Mouse (Mus musculus): ENCODE measurements at regions not wholly inside any gene's neighbourhood (a gene's known extent, or its start where the extent isn't known, plus 50 kb on each side); places are given as distances from the start of the nearest gene placed in this dataset.

GRCm38 (mm10) chr12:49739960-49740740 is 355.2 kb downstream of the Gm43517 start:
- H3K9ac ChIP-seq (ENCODE audit: control insufficient read depth, low read depth, low read length, poor library complexity, severe bottlenecking), result no peak overlapping the region
- no peak overlapping the region for H3K4me3 ChIP-seq (ENCODE audit: control insufficient read depth in 1 of 2, insufficient read depth in 1 of 2, low read depth in 2 of 2, low read length in 2 of 2)
- H3K27ac ChIP-seq (ENCODE audit: control insufficient read depth, low read depth, low read length), result no peak overlapping the region
- H3K9me3 ChIP-seq (replicated peaks; ENCODE audit: insufficient read depth, low read length), result no peaks in the 10 kb centered on the region
- no peaks in the 10 kb centered on the region for H3K27me3 ChIP-seq (ENCODE audit: control insufficient read depth in 1 of 2, insufficient read depth in 2 of 2, low read length in 2 of 2)
- no peaks in the 10 kb centered on the region for H3K36me3 ChIP-seq (ENCODE audit: control insufficient read depth in 1 of 2, insufficient read depth in 2 of 2, low read length in 2 of 2)
- DNase-seq (ENCODE audit: low read depth, low spot score), result no peak
- H3K79me2 ChIP-seq (ENCODE audit: control insufficient read depth, insufficient read depth, low read length, poor library complexity), result no peaks in the 10 kb centered on the region
- TF ChIP-seq POLR2AphosphoS2 (IDR thresholded peaks at IDR 0.05; ENCODE audit: low read length), result no peak
- no peak for TF ChIP-seq EP300 (IDR thresholded peaks at IDR 0.05; ENCODE audit: low read depth in 1 of 2, low read length in 2 of 2)
- TF ChIP-seq RCOR1 (IDR thresholded peaks at IDR 0.05; ENCODE audit: low read depth, low read length), result no peak
- TF ChIP-seq UBTF (IDR thresholded peaks at IDR 0.05; ENCODE audit: borderline replicate concordance, insufficient read depth, low read depth, low read length), result no peak
- no peak for TF ChIP-seq SMC3 (IDR thresholded peaks at IDR 0.05; ENCODE audit: low read depth, low read length)
- TF ChIP-seq CHD2 (IDR thresholded peaks at IDR 0.05; ENCODE audit: low read length), result no peak
- no peak for TF ChIP-seq HCFC1 (IDR thresholded peaks at IDR 0.05; ENCODE audit: low read depth, low read length)
- no peak for TF ChIP-seq MYB (IDR thresholded peaks at IDR 0.05; ENCODE audit: low read depth, low read length)
- no peaks in the 10 kb centered on the region for H3K4me1 ChIP-seq (ENCODE audit: control insufficient read depth in 1 of 2, insufficient read depth in 2 of 2, low read length in 2 of 2)

- H3K27ac ChIP-seq (ENCODE audit: control insufficient read depth, low read depth, low read length), result no peak overlapping the region
- H3K79me2 ChIP-seq (ENCODE audit: control insufficient read depth, insufficient read depth, low read length, poor library complexity), result no peaks in the 10 kb centered on the region
- H3K9ac ChIP-seq (ENCODE audit: control insufficient read depth, low read depth, low read length, poor library complexity, severe bottlenecking), result no peak overlapping the region
- TF ChIP-seq TCF12 (IDR thresholded peaks at IDR 0.05; ENCODE audit: low read depth, low read length) (no peak), MAX (IDR thresholded peaks at IDR 0.05; ENCODE audit: low read length) (no peak), POLR2AphosphoS5 (IDR thresholded peaks at IDR 0.05; ENCODE audit: borderline replicate concordance, low read depth, low read length) (no peak)
- no peaks in the 10 kb centered on the region for H3K9me3 ChIP-seq (replicated peaks; ENCODE audit: insufficient read depth, low read length)
- no peaks in the 10 kb centered on the region for H3K4me1 ChIP-seq (ENCODE audit: control insufficient read depth in 1 of 2, insufficient read depth in 2 of 2, low read length in 2 of 2)
- H3K36me3 ChIP-seq (ENCODE audit: control insufficient read depth in 1 of 2, insufficient read depth in 2 of 2, low read length in 2 of 2), result no peaks in the 10 kb centered on the region
- no peak for DNase-seq (ENCODE audit: low read depth, low spot score)
- H3K27me3 ChIP-seq (ENCODE audit: control insufficient read depth in 1 of 2, insufficient read depth in 2 of 2, low read length in 2 of 2), result no peaks in the 10 kb centered on the region
- no peak overlapping the region for H3K4me3 ChIP-seq (ENCODE audit: control insufficient read depth in 1 of 2, insufficient read depth in 1 of 2, low read depth in 2 of 2, low read length in 2 of 2)
Observed at GRCm38 (mm10) chr12:49743402-49743801, 358.4 kb downstream of the Gm43517 start.

GRCm38 (mm10) chr12:49747081-49747480 is 362.1 kb downstream of the Gm43517 start:
- H3K4me1 ChIP-seq (ENCODE audit: control insufficient read depth in 1 of 2, insufficient read depth in 2 of 2, low read length in 2 of 2), result no peaks in the 10 kb centered on the region
- no peak overlapping the region for H3K27ac ChIP-seq (ENCODE audit: control insufficient read depth, low read depth, low read length)
- no peaks in the 10 kb centered on the region for H3K36me3 ChIP-seq (ENCODE audit: control insufficient read depth in 1 of 2, insufficient read depth in 2 of 2, low read length in 2 of 2)
- no peak overlapping the region for H3K9ac ChIP-seq (ENCODE audit: control insufficient read depth, low read depth, low read length, poor library complexity, severe bottlenecking)
- H3K9me3 ChIP-seq (replicated peaks; ENCODE audit: insufficient read depth, low read length), result no peaks in the 10 kb centered on the region
- TF ChIP-seq CTCF (IDR thresholded peaks at IDR 0.05 in 2 of 3, conservative IDR thresholded peaks at IDR 0.05 in 1 of 3; ENCODE audit: control insufficient read depth in 1 of 3, insufficient read depth in 1 of 3, low read depth in 2 of 3, low read length in 3 of 3, poor library complexity in 1 of 3, severe bottlenecking in 1 of 3), result no peak
- TF ChIP-seq TCF12 (IDR thresholded peaks at IDR 0.05; ENCODE audit: low read depth, low read length), result no peak
- no peak for TF ChIP-seq NRF1 (IDR thresholded peaks at IDR 0.05; ENCODE audit: insufficient read depth, low read depth, low read length, poor library complexity, severe bottlenecking)
- TF ChIP-seq ELF1 (IDR thresholded peaks at IDR 0.05; ENCODE audit: low read depth, low read length), result no peak
- TF ChIP-seq MAZ (IDR thresholded peaks at IDR 0.05; ENCODE audit: low read depth, low read length), result no peak
- no peak for TF ChIP-seq HCFC1 (IDR thresholded peaks at IDR 0.05; ENCODE audit: low read depth, low read length)
- TF ChIP-seq SMC3 (IDR thresholded peaks at IDR 0.05; ENCODE audit: low read depth, low read length), result no peak
- TF ChIP-seq NELFE (IDR thresholded peaks at IDR 0.05; ENCODE audit: low read depth, low read length), result no peak
- no peak for TF ChIP-seq ZC3H11A (IDR thresholded peaks at IDR 0.05; ENCODE audit: low read depth, low read length)
- TF ChIP-seq TAL1 (IDR thresholded peaks at IDR 0.05; ENCODE audit: low read length), result no peak
- no peak for TF ChIP-seq BHLHE40 (IDR thresholded peaks at IDR 0.05; ENCODE audit: borderline replicate concordance, low read depth, low read length)
- no peak for TF ChIP-seq ZKSCAN1 (IDR thresholded peaks at IDR 0.05; ENCODE audit: low read depth, low read length)
- TF ChIP-seq RAD21 (IDR thresholded peaks at IDR 0.05; ENCODE audit: low read depth, low read length), result no peak
- TF ChIP-seq RCOR1 (IDR thresholded peaks at IDR 0.05; ENCODE audit: low read depth, low read length), result no peak
- H3K27me3 ChIP-seq (ENCODE audit: control insufficient read depth in 1 of 2, insufficient read depth in 2 of 2, low read length in 2 of 2), result no peaks in the 10 kb centered on the region
- no peak overlapping the region for H3K4me3 ChIP-seq (ENCODE audit: control insufficient read depth in 1 of 2, insufficient read depth in 1 of 2, low read depth in 2 of 2, low read length in 2 of 2)
- DNase-seq (ENCODE audit: low read depth, low spot score), result peak; percentile 3
- H3K79me2 ChIP-seq (ENCODE audit: control insufficient read depth, insufficient read depth, low read length, poor library complexity), result no peaks in the 10 kb centered on the region

Measured in MEL (cell line).